Mouse (Mus musculus) T-cell, adult 2 months (primary cell): ENCODE measurements around the gene Rab20.
"Not testable (repeated sequence)": the region's sequence is repeated elsewhere in the genome, so short reads cannot be mapped to it uniquely, and the experiment has no call there.

Source experiments
- DNase-seq: peaks from one replicate; pipeline ENCODE4 v3.0.0; 2022; ENCODE audit warnings: low spot score

Gene Rab20

DNA sequence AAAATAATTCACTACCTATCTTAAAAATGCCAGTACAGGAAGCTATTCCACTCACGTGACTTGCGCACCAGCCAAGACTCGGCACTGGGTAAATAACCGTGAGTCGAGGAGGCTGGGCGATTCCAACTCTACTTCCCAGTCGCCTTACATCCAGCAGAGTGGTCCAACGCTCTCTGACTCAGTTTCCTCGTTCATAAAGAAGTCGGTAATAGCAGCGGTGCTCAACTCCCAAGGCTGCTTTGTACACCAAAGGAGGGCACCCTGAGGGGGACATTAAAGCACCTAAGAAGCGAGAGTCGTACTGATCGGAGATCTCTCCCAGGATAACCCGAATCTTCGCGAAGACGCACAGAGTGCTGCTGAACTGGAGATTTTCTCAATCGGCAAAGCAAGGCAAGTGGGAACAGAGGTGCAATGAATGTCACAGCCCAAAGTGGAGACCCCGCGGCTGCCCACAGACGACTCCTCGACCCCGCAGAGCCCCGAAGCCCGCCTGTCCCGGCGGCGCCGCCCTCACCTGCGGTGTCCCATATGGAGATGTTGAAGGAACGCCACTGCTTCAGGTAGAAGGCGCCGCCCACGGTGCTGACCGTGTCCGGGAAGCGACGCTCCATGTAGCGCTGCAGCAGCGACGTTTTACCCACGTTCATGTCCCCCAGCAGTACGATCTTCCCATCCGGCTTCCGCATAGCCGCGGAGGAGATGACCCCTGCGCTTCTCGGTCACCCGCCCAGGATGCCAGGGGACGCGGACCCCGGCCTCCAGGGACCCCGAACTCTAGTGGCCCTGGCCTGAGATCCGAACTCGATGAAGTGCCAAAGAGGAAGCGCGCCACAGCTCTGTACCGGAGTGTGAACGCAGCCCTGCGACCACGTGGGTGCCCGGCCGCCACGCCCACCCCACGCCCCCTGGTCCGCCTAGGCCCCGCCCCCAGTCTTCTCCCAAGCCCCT is at the start of gene Rab20:
Gene Rab20, minus strand, starts transcription at position 900 of the 951 bp plus-strand sequence.
- DNase-seq: peak; percentile 41

DNA sequence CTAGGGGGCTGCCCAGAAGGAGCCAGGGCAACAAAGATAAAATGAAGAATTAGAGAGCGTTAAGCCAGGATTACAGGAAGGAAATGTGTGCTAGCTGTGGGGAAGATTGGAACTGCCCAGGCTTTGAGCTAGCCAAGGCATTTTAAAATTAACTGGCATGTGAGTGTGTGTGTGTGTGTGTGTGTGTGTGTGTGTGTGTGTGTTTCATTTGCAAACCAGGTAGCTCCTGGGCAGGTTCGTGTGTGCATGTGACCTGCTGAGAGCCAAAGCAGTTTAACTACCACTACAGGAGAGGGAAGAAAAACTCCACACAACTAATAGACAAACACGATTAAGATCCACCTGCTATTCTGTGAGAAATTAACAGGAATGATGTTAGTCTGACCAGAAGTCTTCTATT is 44.8 kb upstream of the Rab20 start:
- no peak for DNase-seq

DNA sequence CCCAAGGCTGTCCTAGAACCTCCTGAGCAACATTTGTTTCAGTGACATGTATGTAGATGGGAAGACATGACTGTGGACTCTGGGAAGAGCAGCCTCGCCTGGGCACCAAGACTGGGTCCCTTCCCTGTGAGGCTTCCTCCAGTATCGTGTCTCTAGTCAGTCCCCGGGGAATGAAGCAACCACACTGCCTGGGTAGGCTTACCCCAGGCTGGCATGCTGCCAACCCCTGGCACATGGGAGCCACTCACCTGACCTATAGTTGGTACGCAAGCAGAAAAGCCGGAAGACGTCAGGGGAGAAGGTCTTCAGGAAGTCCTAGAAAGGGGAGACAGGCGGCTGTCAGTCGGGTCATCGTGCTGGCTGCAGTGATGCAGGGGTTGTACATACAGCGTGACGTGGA is 40.2 kb upstream of the Rab20 start:
- DNase-seq: no peak

DNA sequence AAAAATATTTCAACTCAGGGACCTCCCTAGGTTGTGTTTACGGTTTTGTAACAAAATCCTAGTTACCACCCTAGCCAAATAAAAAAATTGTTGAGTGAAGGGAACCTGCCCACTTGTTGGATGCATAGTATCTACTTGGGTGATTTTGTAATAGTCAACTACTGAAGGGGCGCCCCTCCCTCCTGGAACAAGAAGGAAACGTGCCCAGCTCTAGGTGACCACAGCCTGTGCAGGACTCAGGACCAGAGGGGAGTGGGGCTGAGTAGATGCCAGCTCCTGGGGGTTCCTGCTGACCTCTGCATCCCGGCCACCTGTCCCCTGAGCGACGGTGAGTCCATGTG is 39.5 kb upstream of the Rab20 start:
- no peak for DNase-seq

DNA sequence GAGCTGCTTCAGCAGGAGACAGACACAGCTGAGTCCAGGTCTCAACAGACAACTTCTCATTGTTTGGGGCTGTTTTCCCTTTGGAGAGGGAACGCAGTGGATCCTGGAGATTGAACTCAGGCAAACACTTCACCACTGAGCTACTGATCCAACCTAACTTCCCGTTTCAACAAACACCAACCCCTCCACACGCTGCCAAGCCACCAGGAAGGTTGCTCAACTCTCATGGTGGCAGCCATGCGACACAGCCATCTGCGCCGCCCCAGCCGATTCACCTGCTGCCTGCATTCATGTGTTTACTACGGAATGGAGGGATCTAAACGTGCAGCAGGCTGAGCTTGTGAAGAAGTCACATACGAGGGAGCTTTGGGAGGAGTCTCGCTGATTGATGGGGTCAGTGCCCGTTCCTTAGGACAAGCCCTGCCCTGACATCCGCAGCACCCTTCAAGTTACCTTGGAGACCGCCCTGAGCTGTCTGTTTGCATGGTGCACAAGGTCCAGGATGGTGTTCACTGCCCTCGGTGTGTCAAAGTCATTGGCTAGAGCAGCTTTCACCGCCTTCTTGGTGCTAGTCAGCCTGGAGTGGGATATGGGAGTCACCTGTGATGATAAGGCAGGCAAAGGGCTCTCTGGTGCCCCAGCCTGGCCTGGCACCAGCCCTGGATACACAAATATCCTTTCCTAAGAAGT is 39.0 kb upstream of the Rab20 start:
- no peak for DNase-seq

DNA sequence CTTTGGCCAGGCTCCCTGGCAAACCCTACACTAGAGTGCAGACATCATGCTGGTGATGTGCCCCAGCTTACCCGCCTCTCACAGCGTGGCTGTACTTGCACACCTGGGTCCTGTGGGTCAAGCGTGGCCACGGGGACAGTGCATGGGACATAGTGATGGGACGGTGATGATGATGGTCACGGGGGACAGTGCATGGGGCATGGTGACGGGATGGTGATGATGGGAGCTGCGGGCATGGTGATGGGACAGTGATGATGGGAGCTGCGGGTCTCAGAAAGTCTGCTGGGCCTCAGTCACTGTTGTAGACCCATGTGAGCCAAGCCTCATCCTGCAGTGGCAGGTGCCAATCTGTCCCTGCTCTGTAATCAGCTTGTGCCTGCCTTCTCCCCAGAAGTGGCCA is 37.8 kb upstream of the Rab20 start:
- no peak for DNase-seq

DNA sequence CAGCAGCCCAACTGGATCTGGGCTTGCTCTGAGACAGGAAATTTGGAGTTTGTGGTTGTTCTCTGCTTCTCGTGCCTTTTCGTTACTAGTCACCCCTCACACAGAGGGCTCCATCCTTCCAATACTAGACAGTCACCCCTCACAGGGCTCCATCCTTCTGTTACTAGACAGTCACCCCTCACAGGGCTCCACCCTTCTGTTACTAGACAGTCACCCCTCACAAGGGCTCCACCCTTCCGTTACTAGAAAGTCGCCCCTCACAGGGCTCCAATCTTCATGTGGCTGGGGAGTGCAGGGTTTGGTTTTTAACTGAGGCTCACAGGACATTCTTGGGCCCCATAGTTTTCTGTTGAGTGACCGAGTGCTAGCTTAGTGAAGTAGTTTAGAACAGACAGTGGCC is 34.7 kb upstream of the Rab20 start:
- DNase-seq: no peak

DNA sequence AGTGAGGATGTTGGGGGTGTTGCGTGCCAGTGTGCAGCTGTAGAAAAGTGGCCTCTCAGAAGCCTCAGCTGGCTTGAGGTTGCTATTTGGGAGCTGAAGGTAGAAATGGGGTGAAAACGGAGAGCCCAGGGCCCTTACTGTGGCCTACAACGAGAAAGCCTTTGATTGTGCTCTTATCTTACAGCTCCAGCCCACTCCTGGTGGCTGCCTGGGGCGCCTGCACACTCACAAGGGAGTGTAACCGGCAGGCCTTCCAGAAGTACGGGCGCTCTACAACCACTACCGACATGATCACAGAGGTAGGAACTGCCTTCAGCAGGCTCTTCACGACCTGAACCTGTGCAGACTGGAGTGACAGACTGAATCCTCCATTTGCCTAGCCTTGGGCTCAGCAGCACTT is 34.2 kb upstream of the Rab20 start:
- no peak for DNase-seq

DNA sequence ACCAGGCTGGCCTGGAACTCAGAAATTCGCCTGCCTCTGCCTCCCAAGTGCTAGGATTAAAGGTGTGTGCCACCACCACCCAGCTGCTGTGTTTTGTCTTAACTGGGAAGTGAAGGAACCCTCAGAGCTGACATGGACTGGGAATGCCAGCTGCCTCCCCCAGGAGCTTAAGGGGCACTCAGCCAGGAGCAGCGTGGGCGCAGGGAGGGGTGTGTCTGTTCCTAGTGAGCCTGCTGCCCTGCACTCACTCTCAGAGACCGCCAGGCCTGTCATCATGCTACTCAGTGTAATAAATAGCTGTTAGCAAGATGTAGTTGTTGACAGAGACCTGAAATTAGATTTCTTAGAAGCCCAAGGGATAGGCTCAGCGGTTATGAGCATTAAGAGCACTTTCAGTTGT is 32.5 kb upstream of the Rab20 start:
- DNase-seq: no peak

DNA sequence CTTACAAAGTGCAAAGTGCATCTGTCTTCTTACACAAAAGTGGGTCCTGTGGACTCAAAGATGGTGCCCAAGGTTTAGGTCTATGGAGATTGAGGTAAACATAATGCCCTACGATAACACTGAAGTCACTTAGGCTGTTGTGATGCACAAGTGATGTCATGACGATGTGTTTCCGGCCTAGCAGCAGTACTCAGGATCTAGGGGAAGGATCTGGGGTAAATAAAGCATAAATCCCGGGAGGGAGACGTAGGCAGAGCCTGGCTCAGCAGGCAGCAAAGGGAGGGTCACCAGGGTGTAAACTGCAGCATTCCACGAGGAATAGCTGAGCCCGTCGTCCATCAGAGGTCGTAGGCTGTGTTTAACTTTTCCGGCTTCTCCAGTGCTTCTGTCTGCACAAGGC is 30.4 kb upstream of the Rab20 start:
- DNase-seq: no peak

DNA sequence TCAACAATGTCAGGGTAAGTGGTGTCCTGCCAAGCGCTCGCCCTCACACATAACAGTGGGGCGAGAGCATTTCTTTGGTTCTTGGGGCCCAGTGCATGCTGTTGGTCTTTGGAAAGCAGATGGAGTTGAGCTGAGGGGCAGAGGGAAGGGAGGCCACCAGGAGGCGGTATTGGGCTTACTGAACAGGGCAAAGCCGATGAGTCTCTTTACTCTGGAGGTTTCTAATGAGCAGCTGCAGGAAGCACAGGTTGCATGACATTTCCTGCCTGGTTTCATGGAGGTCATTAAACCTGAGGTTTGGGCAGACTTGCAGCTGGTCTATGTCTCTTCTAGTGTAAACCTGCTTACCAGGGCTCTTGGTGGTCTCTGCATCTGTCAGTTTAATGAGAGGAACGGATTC is 28.3 kb upstream of the Rab20 start:
- DNase-seq: peak; percentile 53

DNA sequence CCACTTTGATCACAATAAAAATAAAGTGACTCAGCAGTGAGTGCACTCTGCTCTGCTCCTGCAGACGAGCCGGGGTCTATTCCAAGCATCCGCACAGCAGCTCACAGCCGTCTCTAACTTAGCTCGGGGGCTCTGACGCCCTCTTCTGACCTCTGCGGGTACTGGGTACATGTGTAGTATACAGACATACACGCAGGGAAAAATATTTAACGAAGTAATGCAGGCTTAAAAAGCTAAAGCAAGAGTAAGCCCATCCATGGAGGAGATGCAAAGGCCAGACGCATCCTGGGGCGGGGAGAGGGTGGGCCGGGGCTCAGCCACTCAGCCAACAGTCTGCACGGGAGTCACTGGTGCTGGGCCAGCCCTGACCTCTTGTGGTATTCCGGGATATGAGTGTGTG is 27.6 kb upstream of the Rab20 start:
- DNase-seq: no peak

DNA sequence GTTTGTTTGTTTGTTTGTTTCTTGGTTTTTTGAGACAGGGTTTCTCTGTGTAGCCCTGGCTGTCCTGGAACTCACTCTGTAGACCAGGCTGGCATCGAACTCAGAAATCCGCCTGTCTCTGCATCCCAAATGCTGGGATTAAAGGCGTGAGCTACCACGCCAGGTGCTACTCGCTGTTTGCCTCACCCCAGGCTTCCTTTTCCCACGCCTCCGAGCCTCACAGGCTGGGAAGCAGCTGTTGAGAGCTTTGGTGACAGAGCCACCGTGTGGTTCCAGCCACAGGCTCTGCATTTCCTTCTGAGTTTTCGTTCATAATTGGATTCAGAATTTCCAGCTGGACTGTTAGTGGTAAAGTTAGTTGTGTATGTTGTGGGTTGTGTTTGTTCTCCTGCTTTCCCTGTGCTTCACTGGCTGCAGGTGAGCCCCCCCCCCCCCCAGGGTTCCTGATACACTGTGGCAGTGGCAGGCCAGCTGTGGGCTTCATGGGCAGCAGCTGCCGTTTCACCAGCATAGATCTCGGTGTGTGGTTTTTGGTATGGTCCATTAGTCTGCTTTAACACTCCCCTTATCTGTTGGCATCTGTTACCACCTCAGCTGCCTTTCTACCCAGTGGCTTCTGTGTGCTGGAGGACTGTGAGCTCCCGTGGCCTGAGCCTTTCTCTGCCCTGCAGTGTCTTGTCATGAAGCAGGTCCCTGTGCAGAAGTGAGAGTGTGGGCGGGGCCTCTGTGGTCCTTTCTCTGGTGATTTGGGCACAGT is 25.1 kb upstream of the Rab20 start:
- DNase-seq: no peak

DNA sequence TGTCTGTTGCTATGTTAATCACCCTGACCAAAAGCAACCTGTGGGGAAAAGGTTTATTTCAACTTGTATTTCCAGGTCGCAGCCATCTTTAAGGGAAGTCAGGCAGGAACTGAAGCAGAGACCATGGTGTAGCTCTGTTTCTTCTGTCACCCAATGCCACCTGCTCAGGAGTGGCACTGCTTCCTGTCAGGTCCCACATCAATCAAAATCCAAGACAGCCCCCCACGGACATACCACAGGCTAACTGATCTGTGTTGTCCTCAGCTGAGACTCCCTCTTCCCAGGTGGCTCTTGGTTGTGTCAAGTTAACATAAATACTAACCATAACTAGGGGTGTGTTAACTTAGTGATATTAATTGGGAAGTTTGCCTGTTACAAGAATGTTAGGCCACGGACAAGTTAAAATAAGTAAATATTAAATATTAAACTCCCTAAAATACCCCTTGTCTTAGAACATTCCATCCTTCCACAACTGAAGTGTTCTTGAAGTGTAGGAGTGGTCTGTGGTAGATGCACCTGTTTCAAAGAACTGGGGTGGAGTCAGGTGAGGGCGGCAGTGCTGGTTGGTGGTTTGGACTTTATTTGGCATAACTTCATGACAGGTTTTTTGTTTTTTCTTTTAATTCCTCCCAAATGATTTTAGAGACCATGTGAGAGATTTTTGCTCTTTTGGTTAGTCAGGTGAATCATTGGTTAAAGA is 20.4 kb upstream of the Rab20 start:
- DNase-seq: no peak

DNA sequence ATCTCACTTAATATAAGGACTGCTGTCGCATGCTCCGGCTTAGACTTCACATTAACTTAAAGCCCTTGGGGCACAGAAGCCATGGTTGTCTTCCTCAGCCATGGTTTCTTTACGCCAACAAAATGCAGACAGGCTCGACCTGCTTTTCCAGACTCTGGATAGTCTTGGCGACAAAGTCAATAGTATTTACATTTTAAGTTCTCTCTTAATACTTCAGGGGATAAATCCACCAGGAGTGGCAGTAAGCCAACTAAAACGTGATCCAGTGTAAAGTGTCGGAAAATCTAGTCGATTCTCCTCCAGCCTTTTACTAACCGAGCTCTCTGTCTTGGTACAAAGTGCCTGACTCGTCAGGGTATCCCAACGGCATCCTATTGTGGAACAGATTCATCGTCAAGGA is 19.8 kb upstream of the Rab20 start:
- DNase-seq: no peak

DNA sequence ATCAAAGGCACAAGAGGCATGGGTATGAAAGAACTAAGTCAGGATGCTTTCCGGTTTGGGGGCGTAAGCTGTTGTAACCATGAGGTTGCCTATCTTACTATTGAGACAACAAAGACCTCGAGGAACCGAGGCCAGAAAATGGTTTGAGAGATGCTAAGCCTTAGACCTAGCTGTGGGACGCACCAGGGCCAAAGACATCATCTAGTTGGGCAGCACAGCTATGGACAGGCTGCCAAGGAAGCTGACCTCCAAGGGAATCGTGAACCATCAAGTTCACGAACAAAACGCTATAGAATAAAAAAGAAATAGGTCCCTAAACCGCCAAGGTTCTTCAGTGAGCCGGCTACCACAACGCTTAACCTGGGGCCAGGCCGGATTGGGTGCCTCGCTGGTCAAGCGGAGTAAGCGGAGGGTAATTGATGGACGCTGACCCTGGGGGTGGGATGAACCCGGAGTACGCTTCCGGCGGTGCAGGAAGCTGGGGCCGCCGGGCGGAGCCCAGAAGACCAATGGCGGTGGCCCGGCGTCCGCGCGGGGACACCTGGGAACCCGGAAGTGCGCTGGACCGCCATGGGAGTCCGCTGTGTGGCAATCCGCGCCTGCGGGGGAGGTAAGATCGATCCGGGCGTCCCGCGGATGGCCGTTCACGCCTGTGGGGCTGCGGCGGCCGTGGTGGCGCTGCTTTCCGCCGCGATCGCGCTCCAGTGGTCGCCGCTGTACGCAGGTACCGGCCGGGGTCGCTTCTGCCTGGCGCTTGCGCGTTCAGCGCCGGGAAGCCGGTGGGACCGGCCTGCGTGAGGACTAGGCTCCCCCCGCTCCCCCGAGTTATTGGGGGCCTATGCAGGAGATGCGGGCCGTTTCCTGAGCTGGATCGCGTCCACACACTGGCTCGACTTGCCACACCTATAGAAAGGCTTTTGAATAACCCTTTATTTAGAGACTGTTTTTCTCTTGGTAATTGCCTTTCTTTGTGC is 18.8 kb upstream of the Rab20 start, which contains the start of gene Naxd:
Gene Naxd, plus strand, starts transcription at position 490 of the 974 bp plus-strand sequence.
- peak; percentile 85 for DNase-seq

DNA sequence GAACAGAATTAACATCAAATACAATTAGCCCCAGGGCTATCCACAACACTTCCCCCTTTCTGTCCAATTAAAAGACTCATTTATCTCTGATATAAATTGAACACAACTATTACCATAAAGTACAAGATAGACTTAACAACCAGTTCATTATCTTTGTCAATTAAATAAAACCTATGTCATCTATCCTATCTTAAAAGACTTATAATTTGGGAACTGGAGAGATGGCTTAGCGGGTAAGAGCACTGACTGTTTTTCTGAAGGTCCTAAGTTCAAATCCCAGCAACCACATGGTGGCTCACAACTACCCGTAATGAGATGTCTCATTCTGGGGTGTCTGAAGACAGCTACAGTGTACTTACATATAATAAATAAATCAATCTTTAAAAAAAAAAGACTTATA is 13.8 kb upstream of the Rab20 start:
- DNase-seq: not testable (repeated sequence)

DNA sequence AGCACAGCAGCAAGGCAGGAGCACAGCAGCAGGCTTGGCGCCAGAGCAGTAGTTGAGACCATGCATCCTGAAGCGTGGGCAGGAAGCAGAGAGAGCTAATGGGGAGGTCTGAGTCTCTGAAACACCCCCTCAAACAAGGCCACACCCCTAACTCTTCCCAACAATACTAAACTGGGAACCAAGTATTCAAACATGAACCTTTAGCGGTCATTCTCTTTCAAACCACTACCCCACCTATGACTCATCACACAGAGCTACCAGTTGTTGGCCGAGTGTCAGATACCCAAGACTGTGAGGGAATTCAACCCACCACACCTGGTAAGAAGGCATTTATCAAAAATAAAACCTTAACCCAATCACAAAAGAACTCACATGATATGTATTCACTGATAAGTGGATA is 8.7 kb upstream of the Rab20 start:
- no peak for DNase-seq

DNA sequence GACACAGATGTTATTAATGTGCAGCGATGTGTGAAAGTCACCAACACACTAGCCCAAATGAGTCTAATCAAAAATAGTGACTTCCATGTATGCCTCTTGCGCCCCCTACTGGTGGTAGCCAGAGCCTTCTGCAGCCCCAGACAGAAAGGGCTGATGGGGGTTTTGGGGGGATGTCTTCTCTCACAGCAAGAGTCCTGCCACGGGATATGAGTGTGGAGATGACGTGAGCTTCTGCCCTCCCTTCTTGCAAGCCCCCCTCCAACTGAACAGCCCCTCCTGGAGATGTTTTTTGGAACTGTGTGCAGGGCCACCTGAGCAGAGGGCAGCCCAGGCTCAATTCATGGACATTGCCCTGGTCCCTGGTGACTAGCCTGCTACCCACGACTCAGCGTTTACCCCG is 7.6 kb upstream of the Rab20 start:
- peak; percentile 68 for DNase-seq

DNA sequence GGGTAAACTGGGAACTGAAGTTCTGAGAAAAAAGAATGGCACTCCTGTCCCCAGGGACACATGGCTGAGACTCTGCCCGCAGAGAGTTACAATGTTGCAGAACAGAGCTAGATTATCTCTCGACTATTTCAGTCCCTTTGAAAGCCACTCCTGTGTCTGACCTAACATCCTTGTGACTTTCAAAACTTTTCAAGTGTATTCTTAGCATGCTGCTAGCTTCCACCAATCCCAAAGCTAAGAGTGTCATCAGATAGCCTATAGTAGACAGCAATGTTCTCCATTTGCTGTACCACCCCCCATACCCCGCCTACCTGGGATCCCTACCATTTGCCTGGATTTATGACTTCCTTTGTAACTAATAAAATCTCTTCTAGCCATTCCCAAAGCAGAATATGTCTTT is 4.0 kb upstream of the Rab20 start:
- no peak for DNase-seq

DNA sequence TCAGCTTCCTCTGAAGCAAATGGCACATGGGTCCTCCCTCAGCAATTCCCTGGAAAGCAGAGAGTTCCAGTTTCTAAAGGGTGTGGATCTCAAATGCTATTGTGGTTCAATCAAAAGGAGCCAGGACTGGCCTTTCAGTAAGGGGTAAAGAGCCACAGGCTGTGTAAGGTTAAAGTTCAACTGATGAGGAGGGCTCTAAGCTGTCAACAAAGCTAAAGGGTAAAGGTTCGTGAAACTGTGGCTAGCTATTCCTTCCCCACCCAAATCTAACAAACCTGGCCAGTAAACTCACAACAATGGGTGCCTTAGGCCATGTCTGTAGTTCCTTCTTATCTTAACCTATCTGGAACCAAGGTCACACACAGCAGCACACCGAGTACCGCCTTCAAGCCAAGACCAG is 3.4 kb upstream of the Rab20 start:
- DNase-seq: no peak
